Mouse (Mus musculus) T-cell, adult 2 months (primary cell): ENCODE data around the gene Vill.

ENCODE experiments used
- DNase-seq: peaks from one replicate; pipeline ENCODE4 v3.0.0; 2022; ENCODE audit warnings: low spot score

The Vill gene

GRCm38 (mm10) chr9:119110640-119111039 is 58.1 kb downstream of the Vill start:
- no peak for DNase-seq

GRCm38 (mm10) chr9:119114911-119115310 is 62.3 kb downstream of the Vill start:
- DNase-seq = no peak

GRCm38 (mm10) chr9:119119409-119120167 is 67.0 kb downstream of the Vill start:
- no peak for DNase-seq

GRCm38 (mm10) chr9:119120168-119120560 is 67.6 kb downstream of the Vill start:
- no peak for DNase-seq
